Mouse (Mus musculus) midbrain, embryonic 14.5 days (tissue): ENCODE measurements at regions not wholly inside any gene's neighbourhood (a gene's known extent, or its start where the extent isn't known, plus 50 kb on each side); places are given as distances from the start of the nearest gene placed in this dataset.
A peak's percentile ranks its signal among the peaks of the same experiment; 100 is the strongest.

Experiments used
- ATAC-seq: fragments of 200-750 bp; cut with Nextera tagmentation; 2 replicates; pipeline ENCODE4 v1.8.0; 2017; ENCODE audit warnings: moderate number of reproducible peaks, moderate library complexity; ENCODE audit not compliant: low FRiP score, low TSS enrichment
- DNase-seq: peaks from one replicate; pipeline ENCODE4 v3.0.0-alpha.2; 2015
- H3K27ac ChIP-seq: fragments of 300-500 bp; sonication (generic); replicated peaks from 2 replicates; pipeline ENCODE4 v1.5.1; 2014; ENCODE audit warnings: mild to moderate bottlenecking, low read depth, low read length, moderate library complexity
- H3K27me3 ChIP-seq: fragments of 300-500 bp; sonication (generic); 2 replicates; pipeline ENCODE4 v1.6.1; 2014; ENCODE audit warnings: low read length, control low read depth, mixed read lengths; ENCODE audit not compliant: control insufficient read depth, insufficient read depth
- H3K36me3 ChIP-seq: fragments of 300-500 bp; sonication (generic); 2 replicates; pipeline ENCODE4 v1.6.1; 2014; ENCODE audit warnings: low read length, control low read depth; ENCODE audit not compliant: control insufficient read depth, insufficient read depth
- H3K4me1 ChIP-seq: fragments of 300-500 bp; sonication (generic); 2 replicates; pipeline ENCODE4 v1.6.1; 2014; ENCODE audit warnings: mild to moderate bottlenecking, antibody characterized with exemption, low read length, control low read depth; ENCODE audit not compliant: control insufficient read depth, insufficient read depth
- H3K4me2 ChIP-seq: fragments of 300-500 bp; sonication (generic); 2 replicates; pipeline ENCODE4 v1.6.1; 2014; ENCODE audit warnings: mild to moderate bottlenecking, low read length, moderate library complexity
- H3K4me3 ChIP-seq: fragments of 300-500 bp; sonication (generic); replicated peaks from 2 replicates; pipeline ENCODE4 v1.5.1; 2014; ENCODE audit warnings: low read depth, low read length
- H3K9ac ChIP-seq: fragments of 300-500 bp; sonication (generic); replicated peaks from 2 replicates; pipeline ENCODE4 v1.6.1; 2014; ENCODE audit warnings: mild to moderate bottlenecking, low read length, moderate library complexity
- H3K9me3 ChIP-seq: fragments of 300-500 bp; sonication (generic); 2 replicates; pipeline ENCODE4 v1.6.1; 2016; ENCODE audit warnings: low read length, control low read depth, mixed read lengths; ENCODE audit not compliant: control insufficient read depth
- WGBS: fragments of 180-500 bp; shearing (Covaris S2); extraction: QIAGEN DNeasy Blood & Tissue Kit; methylation state at CpG from one replicate; pipeline ENCODE4 v1.1.7; 2014; 5-methylcytosine and 5-hydroxymethylcytosine counted together

DNA sequence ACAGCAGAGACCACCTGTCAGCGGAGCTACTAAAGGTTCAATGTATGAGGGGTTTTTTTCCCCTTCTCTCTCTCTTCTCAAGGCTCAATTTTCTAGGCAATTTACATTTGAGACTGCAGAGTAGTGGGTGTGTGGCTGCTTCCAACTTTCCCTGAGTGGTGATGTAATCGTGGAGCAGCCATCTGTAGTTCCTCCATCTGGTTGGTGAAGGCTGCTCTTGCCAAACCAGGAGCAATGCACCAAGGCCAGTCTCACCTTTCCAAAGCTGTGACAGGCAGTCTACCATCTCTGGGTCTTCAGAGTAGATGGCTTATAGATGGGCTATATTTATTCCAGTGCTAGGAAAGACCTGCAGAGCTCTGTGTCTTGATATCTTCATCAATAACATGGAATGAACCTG is 280.4 kb downstream of the Pik3r1 start:
- no peaks in the 10 kb centered on the region for H3K4me1 ChIP-seq
- no peaks in the 10 kb centered on the region for H3K36me3 ChIP-seq
- ATAC-seq (no peak), DNase-seq (no peak)
- H3K4me3 ChIP-seq, result no peak overlapping the region
- H3K4me2 ChIP-seq, result no peak overlapping the region
- no peaks in the 10 kb centered on the region for H3K27me3 ChIP-seq
- 97% methylated on average over 2 of the region's 2 CpGs for WGBS
- H3K9me3 ChIP-seq, result no peaks in the 10 kb centered on the region
- no peak overlapping the region for H3K27ac ChIP-seq
- H3K9ac ChIP-seq, result no peak overlapping the region

DNA sequence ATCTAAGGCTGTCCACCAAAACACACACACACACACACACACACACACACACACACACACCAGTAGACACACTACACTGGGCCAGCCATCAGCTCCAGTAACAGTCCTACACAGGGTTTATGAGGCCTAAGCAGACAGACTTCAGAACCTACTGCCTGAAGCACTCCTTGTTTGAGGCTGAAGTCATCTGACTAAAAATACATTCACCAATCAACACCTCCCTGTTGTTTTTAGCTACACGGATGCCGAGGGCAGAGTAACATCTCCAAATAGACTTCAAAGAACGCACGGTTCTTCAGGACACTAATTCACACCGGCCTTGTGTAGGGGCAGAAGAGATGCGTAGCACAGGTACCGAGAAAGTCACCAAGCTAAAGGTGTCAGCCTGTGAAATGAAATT is 282.2 kb downstream of the Pik3r1 start:
- Histone ChIP-seq H3K27ac (no peak overlapping the region), H3K36me3 (no peaks in the 10 kb centered on the region), H3K9me3 (no peaks in the 10 kb centered on the region), H3K4me2 (no peak overlapping the region), H3K9ac (no peak overlapping the region), H3K27me3 (no peaks in the 10 kb centered on the region), H3K4me1 (no peaks in the 10 kb centered on the region), H3K4me3 (no peak overlapping the region)
- no peak for ATAC-seq
- DNase-seq, result no peak
- WGBS, result 97% methylated on average over 7 of the region's 7 CpGs

DNA sequence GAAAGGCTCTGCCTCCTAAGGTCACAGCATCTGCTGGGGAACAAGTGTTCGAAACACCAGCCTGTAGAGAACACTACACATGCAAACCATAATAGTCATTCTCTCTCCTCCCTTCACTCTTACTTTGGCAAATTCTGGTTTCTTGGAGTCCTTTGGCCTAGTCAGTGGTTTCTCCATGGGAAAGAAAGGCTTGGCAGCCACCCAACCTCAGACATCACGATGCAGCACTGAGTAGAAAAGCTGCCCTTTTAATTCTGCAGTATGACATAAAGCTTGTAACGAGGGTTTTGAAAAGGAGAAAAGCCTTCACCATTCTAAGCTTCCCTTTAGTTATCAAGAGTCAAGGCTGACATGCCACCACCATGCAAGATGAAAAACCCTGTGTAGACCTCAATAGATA is 284.2 kb downstream of the Pik3r1 start:
- Histone ChIP-seq H3K27me3 (no peaks in the 10 kb centered on the region), H3K27ac (no peak overlapping the region), H3K9ac (no peak overlapping the region), H3K36me3 (no peaks in the 10 kb centered on the region), H3K9me3 (no peaks in the 10 kb centered on the region), H3K4me3 (no peak overlapping the region), H3K4me2 (no peak overlapping the region), H3K4me1 (no peaks in the 10 kb centered on the region)
- DNase-seq (peak; percentile 10), ATAC-seq (no peak)
- 51% methylated on average over 3 of the region's 3 CpGs for WGBS

DNA sequence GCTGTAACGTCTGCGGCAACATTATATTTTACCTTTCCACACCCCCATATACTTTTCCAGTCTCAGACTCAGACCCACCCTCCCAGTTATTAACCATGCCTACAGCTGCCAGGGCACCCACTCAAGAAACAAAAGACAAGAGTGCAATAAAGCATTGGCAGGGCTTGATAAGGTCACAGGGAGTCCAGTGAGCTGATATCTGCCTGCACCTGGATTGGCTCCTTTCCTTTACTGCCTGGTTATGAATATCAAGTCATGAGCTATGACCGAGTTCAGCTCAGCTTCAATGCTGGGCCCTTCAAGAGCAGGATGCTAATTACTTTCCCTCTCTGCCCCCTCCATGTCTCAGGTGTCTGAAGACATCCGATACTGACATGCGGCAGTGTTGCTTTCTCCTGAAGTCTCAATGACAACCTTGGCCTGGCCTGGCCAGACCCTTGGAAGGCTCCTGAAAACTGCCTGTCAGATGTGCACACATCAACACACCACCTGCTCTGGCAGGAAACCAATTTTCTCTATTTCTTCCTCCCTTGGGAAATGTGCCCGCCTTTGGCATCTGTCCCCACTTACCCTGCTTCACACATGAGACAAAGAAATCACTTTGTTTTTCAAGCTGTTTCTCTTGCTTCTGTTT is 286.3 kb downstream of the Pik3r1 start:
- Histone ChIP-seq H3K36me3 (no peaks in the 10 kb centered on the region), H3K27me3 (no peaks in the 10 kb centered on the region), H3K27ac (no peak overlapping the region), H3K9ac (no peak overlapping the region), H3K9me3 (0 out of 2 replicates have a peak, but pooled peaks cover 4% of the 10 kb centered on the region), H3K4me1 (no peaks in the 10 kb centered on the region), H3K4me3 (no peak overlapping the region), H3K4me2 (no peak overlapping the region)
- WGBS, result 85% methylated on average over 6 of the region's 6 CpGs
- DNase-seq (peak; percentile 30), ATAC-seq (0 out of 2 replicates have a peak, but pooled peaks have one; percentile 20)

GRCm38 (mm10) chr13:101479297-101479652 is 288.7 kb downstream of the Pik3r1 start:
- H3K27ac ChIP-seq, result no peak overlapping the region
- H3K4me2 ChIP-seq, result no peak overlapping the region
- DNase-seq, result no peak
- no peaks in the 10 kb centered on the region for H3K36me3 ChIP-seq
- H3K4me1 ChIP-seq, result no peaks in the 10 kb centered on the region
- H3K9ac ChIP-seq, result no peak overlapping the region
- no peaks in the 10 kb centered on the region for H3K27me3 ChIP-seq
- 89% methylated on average over 2 of the region's 2 CpGs for WGBS
- no peak for ATAC-seq
- 0 out of 2 replicates have a peak, but pooled peaks cover 4% of the 10 kb centered on the region for H3K9me3 ChIP-seq
- H3K4me3 ChIP-seq, result no peak overlapping the region

DNA sequence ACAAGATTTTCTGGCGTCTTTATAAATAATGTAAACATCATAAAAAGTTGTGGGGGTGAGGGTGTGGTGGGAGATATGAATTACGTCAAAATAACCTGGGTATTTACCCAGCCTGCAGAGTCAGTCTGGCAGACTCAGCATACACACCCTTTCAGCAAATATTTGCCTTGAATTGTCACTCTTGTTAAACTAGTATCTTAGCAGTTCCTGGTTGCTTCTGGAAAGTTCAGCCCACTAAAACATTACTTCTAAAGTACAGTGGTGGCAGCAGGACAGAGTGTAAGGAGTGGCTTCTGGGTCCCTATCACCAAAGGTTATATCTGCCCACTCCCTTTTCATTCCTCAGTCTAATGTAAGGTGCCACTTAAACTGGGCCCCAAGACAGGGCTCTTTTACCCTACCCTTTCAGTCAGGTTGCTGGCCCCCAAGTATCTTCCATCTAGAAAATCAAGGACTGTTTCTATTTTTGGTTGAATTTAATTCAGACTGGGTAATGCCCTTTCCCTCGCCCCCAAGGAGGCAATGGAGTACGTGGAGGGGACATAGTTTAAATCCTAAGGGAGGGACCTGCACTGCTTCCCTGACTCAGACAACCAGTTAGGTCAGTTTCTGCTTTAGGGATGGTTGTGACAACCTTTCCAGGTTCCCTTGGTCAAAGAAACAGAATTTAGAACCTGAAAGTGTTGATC is 289.3 kb downstream of the Pik3r1 start:
- H3K36me3 ChIP-seq, result no peaks in the 10 kb centered on the region
- no peaks in the 10 kb centered on the region for H3K27me3 ChIP-seq
- H3K4me2 ChIP-seq, result no peak overlapping the region
- WGBS, result 83% methylated on average over 4 of the region's 4 CpGs
- H3K9me3 ChIP-seq, result 0 out of 2 replicates have a peak, but pooled peaks cover 4% of the 10 kb centered on the region
- H3K27ac ChIP-seq, result no peak overlapping the region
- no peaks in the 10 kb centered on the region for H3K4me1 ChIP-seq
- ATAC-seq (no peak), DNase-seq (no peak)
- H3K4me3 ChIP-seq, result no peak overlapping the region
- H3K9ac ChIP-seq, result no peak overlapping the region

- Histone ChIP-seq H3K9ac (no peak overlapping the region), H3K9me3 (0 out of 2 replicates have a peak, but pooled peaks cover 4% of the 10 kb centered on the region), H3K27me3 (no peaks in the 10 kb centered on the region), H3K27ac (no peak overlapping the region), H3K4me2 (no peak overlapping the region), H3K4me3 (no peak overlapping the region), H3K36me3 (no peaks in the 10 kb centered on the region), H3K4me1 (no peaks in the 10 kb centered on the region)
- no peak for ATAC-seq
- no peak for DNase-seq
- WGBS, result 92% methylated on average over 8 of the region's 8 CpGs
These were observed 294.7 kb downstream of the Pik3r1 start for GRCm38 (mm10) chr13:101473349-101473748.

DNA sequence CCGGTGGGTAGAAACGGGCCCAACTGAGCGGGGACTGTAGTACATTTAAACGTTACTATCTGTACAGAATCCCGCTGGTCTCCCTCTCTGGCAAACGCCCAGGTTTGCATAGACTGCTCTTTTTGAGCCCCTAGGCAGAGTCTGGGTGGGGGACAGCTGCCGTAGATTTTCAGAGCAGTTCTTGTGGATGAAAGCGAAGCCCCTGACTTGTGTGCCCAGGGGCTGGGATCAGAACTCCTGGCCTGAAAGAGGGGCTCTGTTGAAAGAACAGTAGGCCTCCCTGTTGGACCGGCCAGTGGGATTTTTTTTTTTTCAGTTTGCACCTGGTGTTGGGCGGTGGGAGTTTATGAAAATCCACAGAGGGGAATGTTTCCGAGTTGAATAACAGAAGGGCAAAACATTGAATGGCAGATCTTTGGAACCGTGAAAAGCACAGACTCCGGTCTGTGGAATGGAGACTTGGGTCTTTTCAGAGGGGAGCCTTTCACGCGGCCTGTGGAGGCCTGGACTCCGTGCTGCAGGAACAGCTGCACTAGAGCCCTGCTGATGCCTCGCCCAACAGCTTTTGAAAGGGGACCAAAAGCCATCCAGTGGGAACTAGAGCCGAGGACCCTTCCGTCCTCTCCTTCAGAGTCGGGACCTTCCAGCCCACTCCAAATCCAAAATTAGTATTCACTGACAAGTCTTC is 297.3 kb downstream of the Pik3r1 start:
- no peak overlapping the region for H3K9ac ChIP-seq
- no peak overlapping the region for H3K4me2 ChIP-seq
- no peaks in the 10 kb centered on the region for H3K27me3 ChIP-seq
- H3K36me3 ChIP-seq, result no peaks in the 10 kb centered on the region
- ATAC-seq (no peak), DNase-seq (peak; percentile 55)
- no peak overlapping the region for H3K27ac ChIP-seq
- H3K4me3 ChIP-seq, result no peak overlapping the region
- no peaks in the 10 kb centered on the region for H3K4me1 ChIP-seq
- no peaks in the 10 kb centered on the region for H3K9me3 ChIP-seq
- 60% methylated on average over 20 of the region's 20 CpGs for WGBS

- Histone ChIP-seq H3K4me1 (no peaks in the 10 kb centered on the region), H3K27ac (no peak overlapping the region), H3K4me2 (no peak overlapping the region), H3K4me3 (no peak overlapping the region), H3K9ac (no peak overlapping the region), H3K36me3 (no peaks in the 10 kb centered on the region), H3K27me3 (no peaks in the 10 kb centered on the region), H3K9me3 (no peaks in the 10 kb centered on the region)
- ATAC-seq, result no peak
- 96% methylated on average over 3 of the region's 3 CpGs for WGBS
- no peak for DNase-seq
These were observed 302.3 kb downstream of the Pik3r1 start for GRCm38 (mm10) chr13:101465748-101466127.
